Mouse (Mus musculus): ENCODE results near the gene Ctps. TPM values are rescaled to one million over a fixed set of nuclear protein-coding genes. Genes with fewer than 3 reads are reported as not detected.
"Not testable (repeated sequence)": the region's sequence is repeated elsewhere in the genome, so short reads cannot be mapped to it uniquely, and the experiment has no call there.

The Ctps gene
- polyA plus RNA-seq (2012; rRNA removed) = 10.8 and 11.2 TPM in 2 replicates

DNA sequence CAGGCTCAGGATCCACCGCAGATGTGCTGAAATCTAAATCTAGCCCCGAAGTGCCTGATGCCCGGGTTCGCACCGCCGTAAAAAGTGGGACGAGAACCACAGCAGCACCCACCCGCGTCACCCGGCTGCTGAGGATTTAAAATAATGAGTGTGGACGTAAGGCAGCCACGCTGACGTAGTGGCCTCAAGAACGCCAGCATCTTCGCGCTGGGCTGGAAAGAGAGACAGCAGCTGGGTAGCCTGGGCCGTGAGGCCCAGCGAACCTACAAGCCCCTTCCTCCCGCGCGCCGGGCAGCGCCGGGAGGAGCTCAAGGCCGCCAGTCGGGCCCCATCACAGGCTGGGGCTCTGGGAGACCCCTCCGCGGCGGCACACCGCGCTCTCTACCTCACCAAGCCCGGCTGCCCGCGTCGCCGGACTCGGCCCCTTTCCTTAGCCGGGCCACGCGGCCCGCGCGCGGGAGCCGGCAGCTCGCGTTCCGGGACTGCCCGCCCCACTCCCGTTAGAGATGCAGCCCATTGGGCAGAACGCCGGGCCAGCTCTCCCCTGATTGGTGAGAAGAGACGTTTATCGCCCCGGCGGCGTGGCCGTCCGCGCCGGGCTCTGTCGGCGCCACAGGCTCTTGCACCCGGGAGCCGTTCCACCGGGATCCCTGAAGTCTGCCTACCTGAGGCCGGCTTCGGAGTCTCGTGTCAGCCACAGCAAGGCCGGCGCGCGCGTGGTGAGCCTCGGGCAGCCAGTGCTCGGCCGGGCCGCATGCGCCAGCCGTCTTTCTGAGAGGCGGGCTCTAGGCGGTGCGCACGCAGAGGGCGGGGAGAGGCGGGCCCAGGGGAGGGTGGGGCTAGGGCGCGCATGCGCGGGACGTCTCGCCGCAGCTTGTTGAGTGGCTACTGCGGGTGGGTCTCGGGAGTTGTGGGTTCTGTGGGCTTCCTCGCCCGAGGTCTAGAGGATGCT is at the start of gene Ctps:
TSS of gene Ctps (minus strand) at position 791 of the 952 bp plus-strand sequence.
- DNase-seq (ENCODE audit: low read depth) = no peak

GRCm38 (mm10) chr4:120616199-120617025 is 46.3 kb upstream of the Ctps start:
- DNase-seq (ENCODE audit: low read depth) = no peak

- no peak for DNase-seq (ENCODE audit: low read depth)
Measured at GRCm38 (mm10) chr4:120615528-120616081, 45.5 kb upstream of the Ctps start.

DNA sequence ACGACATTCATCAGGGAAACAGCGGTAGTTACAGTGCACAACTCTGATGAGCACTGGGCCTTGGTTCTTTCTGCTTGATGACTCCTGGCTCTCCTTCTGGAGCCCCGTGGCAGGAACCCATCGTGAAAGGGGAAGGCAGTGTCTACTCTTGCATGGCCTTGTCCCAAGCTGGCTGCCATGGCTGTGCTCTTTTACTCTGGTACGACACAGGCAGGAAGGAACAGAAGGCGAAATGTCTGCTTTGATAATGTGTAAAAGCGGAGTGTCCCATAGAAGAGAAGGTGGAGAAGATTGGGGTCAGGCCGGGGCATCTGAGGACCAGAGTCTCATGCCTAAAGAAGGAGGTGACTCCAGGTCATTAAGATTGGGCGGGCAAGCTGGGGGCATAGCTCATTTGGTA is 44.6 kb upstream of the Ctps start:
- DNase-seq (ENCODE audit: low read depth) = no peak

DNA sequence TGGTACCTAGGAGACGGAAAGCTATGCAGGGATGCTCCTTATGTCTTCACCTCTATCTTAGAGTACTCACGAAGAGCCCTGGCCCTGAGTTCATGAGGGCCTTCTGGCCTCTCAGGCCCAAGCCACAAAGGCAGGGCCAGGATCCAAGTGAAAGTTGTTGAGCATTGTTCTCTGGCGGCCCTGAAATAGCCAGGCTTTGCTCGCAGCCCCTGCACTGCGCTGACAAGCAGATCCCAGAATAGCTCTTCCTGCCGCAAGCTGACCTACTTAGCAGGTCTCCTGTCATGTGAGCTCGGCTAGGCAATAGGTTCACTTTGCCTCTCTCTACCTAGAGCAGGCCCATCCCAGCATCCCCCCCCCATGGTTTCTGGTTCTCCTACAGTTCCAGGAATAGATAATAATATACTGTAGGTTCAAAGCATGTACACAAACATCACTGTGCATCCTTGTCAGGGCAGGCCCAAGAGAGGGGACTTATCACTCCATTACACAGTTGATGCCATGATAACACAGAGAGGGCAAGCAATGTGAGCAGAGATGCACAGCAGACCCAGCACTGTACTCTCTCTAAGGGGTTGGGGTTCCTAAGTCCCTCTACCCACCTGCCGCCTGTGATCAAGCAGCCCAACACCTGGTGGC is 43.7 kb upstream of the Ctps start:
- DNase-seq (ENCODE audit: low read depth) = no peak

- DNase-seq (ENCODE audit: low read depth) = no peak
Measured at GRCm38 (mm10) chr4:120612304-120613080, 42.4 kb upstream of the Ctps start.

DNA sequence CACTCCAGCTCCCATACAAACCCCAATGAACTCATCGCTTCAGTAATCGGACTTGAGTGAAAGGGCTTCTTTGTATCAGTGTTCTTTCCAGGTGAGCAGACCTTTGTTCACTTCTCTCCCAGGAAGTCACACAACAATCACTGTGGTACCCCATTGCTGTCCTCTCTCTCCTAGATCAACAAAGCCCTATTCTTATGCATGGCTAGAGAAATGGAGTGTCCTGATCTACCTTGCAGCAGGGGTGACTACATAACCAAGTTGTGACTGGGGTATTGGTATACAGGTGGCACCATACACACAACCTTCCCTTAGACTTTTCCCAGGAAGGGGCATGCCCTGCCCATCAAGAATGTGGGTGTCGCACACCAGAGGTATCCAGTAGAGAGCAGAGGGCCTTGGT is 40.9 kb upstream of the Ctps start:
- no peak for DNase-seq (ENCODE audit: low read depth)

GRCm38 (mm10) chr4:120606941-120607340 is 36.9 kb upstream of the Ctps start:
- DNase-seq (ENCODE audit: low read depth) = no peak

- no peak for DNase-seq (ENCODE audit: low read depth)
Measured at GRCm38 (mm10) chr4:120602669-120603068, 32.6 kb upstream of the Ctps start.

- DNase-seq (ENCODE audit: low read depth) = no peak
Measured at GRCm38 (mm10) chr4:120601774-120602173, 31.7 kb upstream of the Ctps start.

GRCm38 (mm10) chr4:120598922-120599321 is 28.8 kb upstream of the Ctps start:
- peak; percentile 45 for DNase-seq (ENCODE audit: low read depth)

GRCm38 (mm10) chr4:120596210-120596609 is 26.1 kb upstream of the Ctps start:
- DNase-seq (ENCODE audit: low read depth) = not testable (repeated sequence)

- no peak for DNase-seq (ENCODE audit: low read depth)
Measured at GRCm38 (mm10) chr4:120590973-120591372, 20.9 kb upstream of the Ctps start.

DNA sequence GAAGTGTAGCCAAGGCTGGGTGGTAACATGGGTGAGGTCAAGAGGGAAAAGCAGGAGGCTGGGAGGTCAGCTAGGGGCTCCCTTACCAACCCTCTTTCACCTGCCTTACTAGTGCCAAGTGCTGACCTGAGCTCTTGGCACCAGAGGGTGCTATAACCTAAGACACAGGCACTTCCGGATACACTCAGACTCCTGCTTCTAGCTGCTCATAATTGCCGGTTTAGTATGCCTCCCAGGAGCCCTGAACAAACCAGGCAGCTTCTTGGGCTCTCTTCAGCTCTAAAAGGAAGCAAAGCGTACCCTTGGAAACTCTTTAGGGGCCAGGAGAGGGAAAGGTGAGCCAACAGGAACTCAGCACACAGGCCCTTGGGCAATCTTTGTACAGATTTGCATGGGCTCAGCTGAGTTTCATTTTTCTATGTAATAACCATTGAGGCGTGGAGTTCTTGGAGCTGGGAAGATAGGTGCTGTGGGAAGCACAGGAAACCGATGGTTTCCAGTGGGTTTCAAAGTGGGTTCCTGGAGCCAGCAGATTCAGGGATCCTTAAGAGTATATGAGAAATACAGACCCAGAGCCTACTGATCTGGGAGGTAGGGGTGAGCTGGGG is 19.8 kb upstream of the Ctps start:
- no peak for DNase-seq (ENCODE audit: low read depth)

DNA sequence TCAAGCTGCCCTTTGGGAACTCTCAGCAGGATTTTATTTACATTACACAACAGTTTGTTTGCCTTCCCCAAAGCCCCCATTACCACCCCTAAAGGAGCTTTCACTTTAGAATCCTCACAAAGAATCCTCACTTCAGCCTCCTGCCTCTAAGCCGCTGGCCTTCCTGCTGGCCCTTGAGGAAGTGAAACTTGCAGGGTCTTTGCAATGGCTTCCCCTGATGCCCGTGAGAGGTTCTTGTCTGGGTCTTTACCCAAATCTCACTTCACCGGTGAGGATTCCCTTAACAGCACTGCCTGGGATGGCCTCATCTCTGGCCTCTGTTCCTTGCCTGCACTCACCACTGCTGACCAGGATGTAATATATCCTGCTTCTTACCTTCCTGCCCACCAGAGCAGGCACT is 19.0 kb upstream of the Ctps start:
- no peak for DNase-seq (ENCODE audit: low read depth)

- no peak for DNase-seq (ENCODE audit: low read depth)
Measured at GRCm38 (mm10) chr4:120588445-120588844, 18.4 kb upstream of the Ctps start, which contains the start of gene Gm8439. Gene Gm8439 (plus strand): TSS chr4:120588745.

GRCm38 (mm10) chr4:120586986-120587385 is 16.9 kb upstream of the Ctps start:
- DNase-seq (ENCODE audit: low read depth) = no peak

- DNase-seq (ENCODE audit: low read depth) = no peak
Measured at GRCm38 (mm10) chr4:120581711-120582110, 11.6 kb upstream of the Ctps start.

DNA sequence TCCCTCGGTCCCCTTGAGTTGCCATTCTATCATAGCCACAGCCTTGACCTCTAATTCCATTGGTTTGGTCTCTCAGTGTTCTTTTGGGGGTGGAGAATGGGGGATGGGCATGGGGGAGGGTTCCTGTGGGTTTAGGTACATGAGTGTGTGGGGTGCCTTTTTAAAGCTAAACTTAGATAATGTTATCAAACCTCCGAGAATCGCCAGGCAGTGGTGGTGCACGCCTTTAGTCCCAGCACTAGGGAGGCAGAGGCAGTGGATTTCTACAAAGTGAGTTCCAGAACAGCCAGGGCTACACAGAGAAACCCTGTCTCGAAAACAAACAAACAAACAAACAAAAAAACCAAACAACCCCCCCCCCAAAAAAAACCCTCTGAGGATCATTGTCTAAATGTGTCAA is 10.8 kb upstream of the Ctps start:
- DNase-seq (ENCODE audit: low read depth) = no peak

- DNase-seq (ENCODE audit: low read depth) = no peak
Measured at GRCm38 (mm10) chr4:120571691-120572090, 1.6 kb upstream of the Ctps start.
